Mouse (Mus musculus) CH12.LX (cell line): ENCODE results near the gene Plch2. TPM values are rescaled to one million over a fixed set of nuclear protein-coding genes. Genes with fewer than 3 reads are reported as not detected.
A peak's percentile ranks its signal among the peaks of the same experiment; 100 is the strongest.

Experiments
- DNase-seq: peaks from one replicate; pipeline ENCODE4 v3.0.0-alpha.2; 2013; ENCODE audit errors: extremely low read depth
- H3K27ac ChIP-seq: 2 replicates; pipeline ENCODE4 v1.5.1; 2012; ENCODE audit warnings: low read depth, mild to moderate bottlenecking, control low read depth, moderate library complexity; ENCODE audit not compliant: insufficient read depth
- H3K27me3 ChIP-seq: replicated peaks from 2 replicates; pipeline ENCODE3; 2012; ENCODE audit warnings: inconsistent platforms
- H3K36me3 ChIP-seq, 2 experiments: replicated peaks in 1 of 2; 2 replicates each; pipeline versions ENCODE3 to v1.6.1; 2012; ENCODE audit warnings: inconsistent platforms in 1 of 2, low read length in 1 of 2, mild to moderate bottlenecking in 1 of 2, mixed read lengths in 1 of 2, moderate library complexity in 1 of 2; ENCODE audit not compliant: control insufficient read depth in 1 of 2, insufficient read depth in 1 of 2
- H3K4me1 ChIP-seq, 2 experiments: 2 replicates each; pipeline ENCODE4 v1.6.1; 2012; ENCODE audit warnings: inconsistent platforms in 1 of 2, moderate library complexity in 1 of 2; ENCODE audit not compliant: insufficient read depth in 2 of 2, control insufficient read depth in 1 of 2
- H3K4me2 ChIP-seq: 2 replicates; pipeline ENCODE4 v1.6.1; 2012; ENCODE audit warnings: low read depth, mild to moderate bottlenecking, control low read depth; ENCODE audit not compliant: poor library complexity, insufficient read depth, severe bottlenecking
- H3K4me3 ChIP-seq, 3 experiments: fragments of 150-350 bp in 1 of 3; sonication (generic) in 1 of 3; replicated peaks in 1 of 3; 2 replicates each; pipeline versions ENCODE3 to v1.5.1; 2011 to 2012; ENCODE audit warnings: low read depth in 2 of 3, low read length in 2 of 3, mild to moderate bottlenecking in 2 of 3, moderate library complexity in 2 of 3, control low read depth in 1 of 3, improper control_type of control experiment in 1 of 3, inconsistent platforms in 1 of 3, mixed read lengths in 1 of 3; ENCODE audit not compliant: poor library complexity in 1 of 3
- H3K79me2 ChIP-seq: replicated peaks from 2 replicates; pipeline ENCODE4 v1.6.1; 2012; ENCODE audit warnings: mild to moderate bottlenecking, moderate library complexity; ENCODE audit not compliant: control insufficient read depth, poor library complexity, insufficient read depth, severe bottlenecking; ENCODE audit errors: extremely low read depth
- H3K9ac ChIP-seq: 2 replicates; pipeline ENCODE4 v1.6.1; 2012; ENCODE audit warnings: low read depth, mild to moderate bottlenecking, control low read depth, moderate library complexity; ENCODE audit not compliant: insufficient read depth
- H3K9me3 ChIP-seq: replicated peaks from 2 replicates; pipeline ENCODE3; 2012; ENCODE audit warnings: low read length, inconsistent platforms, mixed read lengths
- BHLHE40 ChIP-seq: IDR thresholded peaks from 2 replicates; pipeline ENCODE4 v1.6.1; 2011; ENCODE audit warnings: mild to moderate bottlenecking, low read depth, low read length, improper control_type of control experiment
- CHD2 ChIP-seq: IDR thresholded peaks from 2 replicates; pipeline ENCODE4 v1.6.1; 2011; ENCODE audit warnings: low read length, improper control_type of control experiment
- CTCF ChIP-seq, 2 experiments: IDR thresholded peaks in 1 of 2; conservative IDR thresholded peaks in 1 of 2; 2 replicates each; pipeline ENCODE4 v1.5.1; 2011 to 2012; ENCODE audit warnings: low read depth in 2 of 2, low read length in 2 of 2, improper control_type of control experiment in 1 of 2, inconsistent platforms in 1 of 2, mild to moderate bottlenecking in 1 of 2, moderate library complexity in 1 of 2
- IRF4 ChIP-seq: IDR thresholded peaks from 2 replicates; pipeline ENCODE4 v1.6.1; 2014; ENCODE audit warnings: low read depth, mild to moderate bottlenecking, inconsistent platforms, low read length, improper control_type of control experiment
- KAT2A ChIP-seq: IDR thresholded peaks from 2 replicates; pipeline ENCODE4 v1.6.1; 2012; ENCODE audit warnings: low read length, improper control_type of control experiment, inconsistent platforms; ENCODE audit not compliant: insufficient replicate concordance
- MEF2A ChIP-seq: IDR thresholded peaks from 2 replicates; pipeline ENCODE4 v1.6.1; 2014; ENCODE audit warnings: low read depth, mild to moderate bottlenecking, inconsistent platforms, low read length, improper control_type of control experiment, borderline replicate concordance
- MXI1 ChIP-seq: IDR thresholded peaks from 2 replicates; pipeline ENCODE4 v1.6.1; 2011; ENCODE audit warnings: mild to moderate bottlenecking, low read depth, low read length, improper control_type of control experiment
- NELFE ChIP-seq: IDR thresholded peaks from 2 replicates; pipeline ENCODE4 v1.6.1; 2011; ENCODE audit warnings: low read depth, low read length, improper control_type of control experiment
- NRF1 ChIP-seq: IDR thresholded peaks from 2 replicates; pipeline ENCODE4 v1.6.1; 2014; ENCODE audit warnings: low read depth, mild to moderate bottlenecking, inconsistent platforms, low read length, improper control_type of control experiment, moderate library complexity
- POLR2A ChIP-seq: IDR thresholded peaks from 2 replicates; pipeline ENCODE4 v1.6.1; 2011; ENCODE audit warnings: low read depth, mild to moderate bottlenecking, improper control_type of control experiment, low read length
- RAD21 ChIP-seq: IDR thresholded peaks from 2 replicates; pipeline ENCODE4 v1.6.1; 2011; ENCODE audit warnings: low read depth, mild to moderate bottlenecking, low read length, improper control_type of control experiment, moderate library complexity
- SIN3A ChIP-seq: IDR thresholded peaks from 2 replicates; pipeline ENCODE4 v1.6.1; 2012; ENCODE audit warnings: low read length, improper control_type of control experiment, inconsistent platforms
- SMC3 ChIP-seq: IDR thresholded peaks from 2 replicates; pipeline ENCODE4 v1.6.1; 2011; ENCODE audit warnings: low read depth, low read length, improper control_type of control experiment
- UBTF ChIP-seq: IDR thresholded peaks from 2 replicates; pipeline ENCODE4 v1.6.1; 2012; ENCODE audit warnings: low read depth, mild to moderate bottlenecking, inconsistent platforms, low read length, improper control_type of control experiment, moderate library complexity
- ZNF384 ChIP-seq: IDR thresholded peaks from 2 replicates; pipeline ENCODE4 v1.6.1; 2012; ENCODE audit warnings: low read depth, low read length, improper control_type of control experiment, inconsistent platforms
- dilution Hi-C: fragments of 300-500 bp; cut with MboI; formaldehyde crosslinking; loops from 2 replicates; pipeline ENCODE4 v1.14.3; 2020; ENCODE audit warnings: low sequenced_read_pairs; ENCODE audit not compliant: extremely low pct_unique_long_range_greater_than_20kb, extremely low pct_ligation_motif_present
- in situ Hi-C: fragments of 300-500 bp; cut with MboI; formaldehyde crosslinking; loops from 3 replicates; pipeline ENCODE4 v1.14.3; 2019; ENCODE audit warnings: low sequenced_read_pairs, low pct_ligation_motif_present, low pct_unique_long_range_greater_than_20kb, mixed read lengths
- polyA plus RNA-seq: library from polyadenylated mRNA; unstranded; fragments of >175 nt; gene quantifications from 2 replicates; pipeline ENCODE4 v1.2.1, GENCODE M21; 2012; ENCODE audit warnings: low read depth; ENCODE audit not compliant: insufficient read length
- total RNA-seq, 2 experiments: library from RNA; depleted of rRNA; stranded (reverse); fragments of 300-350 nt in 1 of 2; fragments of >200 nt in 1 of 2; gene quantifications; 2 replicates each; pipeline ENCODE4 v1.2.3; 2012 to 2014

Gene Plch2
- total and polyA plus RNA-seq, 3 experiments, result 0.04 to 0.47 (median 0.17) TPM

- DNase-seq, result no peak
- TF ChIP-seq SIN3A (no peak), KAT2A (no peak), NRF1 (no peak), BHLHE40 (no peak), RAD21 (no peak)
- Histone ChIP-seq H3K9me3 (no peaks in the 10 kb centered on the region), H3K27me3 (peaks cover 98% of the 10 kb centered on the region), H3K27ac (no peak overlapping the region), H3K79me2 (no peaks in the 10 kb centered on the region), H3K36me3 (no peaks in the 10 kb centered on the region), H3K9ac (no peak overlapping the region), H3K4me2 (no peak overlapping the region), H3K4me3 (no peak overlapping the region), H3K4me1 (peaks cover 4 to 12% of the 10 kb centered on the region in 2 experiments)
- dilution Hi-C loops, result no loop called here
- in situ Hi-C loops, result no loop called here
Observed at GRCm38 (mm10) chr4:155014244-155014643, 42.3 kb downstream of the Plch2 start.

- Histone ChIP-seq H3K4me3 (no peak overlapping the region), H3K27ac (no peak overlapping the region), H3K4me1 (peaks cover 4 to 8% of the 10 kb centered on the region in 2 experiments), H3K79me2 (no peaks in the 10 kb centered on the region), H3K27me3 (peaks cover 98% of the 10 kb centered on the region), H3K4me2 (no peak overlapping the region), H3K36me3 (no peaks in the 10 kb centered on the region), H3K9ac (no peak overlapping the region), H3K9me3 (no peaks in the 10 kb centered on the region)
- peak; percentile 60 for DNase-seq
- dilution Hi-C loops, result no loop called here
- in situ Hi-C loops, result no loop called here
- no peak for TF ChIP-seq IRF4
- no peak for TF ChIP-seq ZNF384
- peak; percentile 74 to 75 for TF ChIP-seq CTCF (conservative IDR thresholded peaks at IDR 0.05 in 1 of 2, IDR thresholded peaks at IDR 0.05 in 1 of 2; ENCODE audit: low read depth in 2 of 2, low read length in 2 of 2)
- TF ChIP-seq SMC3, result peak; percentile 51
- peak; percentile 60 for TF ChIP-seq RAD21
Observed at GRCm38 (mm10) chr4:155012788-155013187, 43.8 kb downstream of the Plch2 start.

GRCm38 (mm10) chr4:155012115-155012514, 44.5 kb downstream of the Plch2 start:
- Histone ChIP-seq H3K79me2 (no peaks in the 10 kb centered on the region), H3K9ac (no peak overlapping the region), H3K27ac (no peak overlapping the region), H3K36me3 (no peaks in the 10 kb centered on the region), H3K4me1 (peaks cover 4 to 8% of the 10 kb centered on the region in 2 experiments), H3K27me3 (peaks cover 98% of the 10 kb centered on the region), H3K9me3 (no peaks in the 10 kb centered on the region), H3K4me3 (no peak overlapping the region), H3K4me2 (no peak overlapping the region)
- no peak for TF ChIP-seq MXI1
- no peak for TF ChIP-seq MEF2A
- no peak for TF ChIP-seq CTCF (conservative IDR thresholded peaks at IDR 0.05 in 1 of 2, IDR thresholded peaks at IDR 0.05 in 1 of 2; ENCODE audit: low read depth in 2 of 2, low read length in 2 of 2)
- TF ChIP-seq CHD2, result no peak
- TF ChIP-seq UBTF, result no peak
- TF ChIP-seq IRF4, result no peak
- no peak for TF ChIP-seq POLR2A
- no peak for TF ChIP-seq NELFE
- no peak for TF ChIP-seq RAD21
- in situ Hi-C loops, result no loop called here
- dilution Hi-C loops, result no loop called here
- DNase-seq, result no peak
